Mouse (Mus musculus) lung, adult 2 months (tissue): Measurements from ENCODE around the gene Cadps.

Source experiments
- CTCF ChIP-seq: fragments of 200-500 bp; IDR thresholded peaks from 2 replicates; pipeline ENCODE4 v1.5.1; 2011; ENCODE audit warnings: mild to moderate bottlenecking, low read length, control low read depth; ENCODE audit not compliant: insufficient read depth
- POLR2A ChIP-seq: fragments of 200-500 bp; IDR thresholded peaks from 2 replicates; pipeline ENCODE4 v1.6.1; 2011; ENCODE audit warnings: low read depth, mild to moderate bottlenecking, control low read depth, low read length, borderline replicate concordance; ENCODE audit errors: extremely low read depth

DNA sequence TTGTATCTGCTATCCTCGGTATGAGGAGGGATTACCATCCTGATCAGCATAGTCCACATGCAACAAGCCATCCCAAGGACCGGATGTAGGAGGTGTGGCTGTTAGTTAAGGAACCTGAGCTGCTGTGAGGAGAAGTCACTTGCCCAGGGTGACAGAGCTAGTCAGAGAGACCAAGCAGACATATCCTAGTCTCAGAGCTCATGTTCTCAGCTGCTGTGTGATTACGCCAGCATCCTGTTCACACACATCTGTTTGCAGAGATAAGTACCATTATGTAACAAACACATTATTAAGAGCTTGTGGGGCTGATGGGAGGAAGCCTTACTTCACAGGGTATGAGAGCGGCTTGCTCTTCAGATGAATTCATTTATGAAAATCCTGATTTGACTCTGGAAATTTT, 165.5 kb downstream of the Cadps start:
- TF ChIP-seq CTCF (no peak), POLR2A (no peak)
